Mouse (Mus musculus) G1E (cell line): ENCODE results near the gene Dusp16.

Source experiments
- CTCF ChIP-seq: IDR thresholded peaks from 2 replicates; pipeline ENCODE4 v1.5.1; 2012; ENCODE audit warnings: low read depth, low read length, inconsistent platforms, mixed read lengths
- GATA1 ChIP-seq: IDR thresholded peaks from 2 replicates; pipeline ENCODE4 v1.6.1; 2012; ENCODE audit warnings: borderline replicate concordance, low read length, inconsistent platforms, mixed read lengths
- GATA2 ChIP-seq: IDR thresholded peaks from 2 replicates; pipeline ENCODE4 v1.6.1; 2012; ENCODE audit warnings: low read depth, low read length, inconsistent platforms, borderline replicate concordance
- TAL1 ChIP-seq: conservative IDR thresholded peaks from 2 replicates; pipeline ENCODE4 v1.6.1; 2012; ENCODE audit warnings: low read depth, low read length, inconsistent platforms, mixed read lengths

- no peak for TF ChIP-seq CTCF
- no peak for TF ChIP-seq GATA1
- peak; percentile 48 for TF ChIP-seq TAL1
- no peak for TF ChIP-seq GATA2
These were observed 114.4 kb downstream of the Dusp16 start for GRCm38 (mm10) chr6:134678037-134678436.
